Mouse (Mus musculus): ENCODE measurements around the gene Plcxd1. TPM values are rescaled to one million over a fixed set of nuclear protein-coding genes. Genes with fewer than 3 reads are reported as not detected.
"Not testable (repeated sequence)": the region's sequence is repeated elsewhere in the genome, so short reads cannot be mapped to it uniquely, and the experiment has no call there.

The Plcxd1 gene
- total RNA-seq, 2 experiments from 2014 or later, result 9.6 to 12.8 TPM

GRCm38 (mm10) chr5:110106140-110106871 is 6.5 kb downstream of the Plcxd1 start:
- DNase-seq (ENCODE audit: low spot score in 2 of 2), result peak in 1 of 2 experiments; percentile 26
- intact Hi-C loops (cut with DNase I), result no loop called here

- peak; percentile 28 to 35 for DNase-seq (ENCODE audit: low spot score in 2 of 2)
- intact Hi-C loops (cut with DNase I), result loop anchor here (1.0 kb wide), 1 partner anchor 550 kb away; no protein-coding TSS in a partner anchor
Measured at GRCm38 (mm10) chr5:110106901-110107564, 7.3 kb downstream of the Plcxd1 start.

GRCm38 (mm10) chr5:110107581-110108304 is 8.0 kb downstream of the Plcxd1 start, which contains the start of gene Gtpbp6:
Gene Gtpbp6 (minus strand): TSS chr5:110108197.
- intact Hi-C loops (cut with DNase I), result loop anchor here (1.0 kb wide), 1 partner anchor 550 kb away; no protein-coding TSS in a partner anchor
- DNase-seq (ENCODE audit: low spot score in 2 of 2), result peak; percentile 92 to 98

- DNase-seq (ENCODE audit: low spot score in 2 of 2), result no peak
- intact Hi-C loops (cut with DNase I), result no loop called here
Measured at GRCm38 (mm10) chr5:110108305-110108628, 8.5 kb downstream of the Plcxd1 start.

- peak; percentile 93 to 96 for DNase-seq (ENCODE audit: low spot score in 2 of 2)
- intact Hi-C loops (cut with DNase I), result loop anchor here (1.0 kb wide), 1 partner anchor 25 kb away; the partner anchor contains the start of gene Chfr
Measured at GRCm38 (mm10) chr5:110109991-110110441, 10.2 kb downstream of the Plcxd1 start, which contains the start of gene Zfp605. Gene Zfp605 (plus strand): TSS chr5:110110092.

GRCm38 (mm10) chr5:110122380-110122779 is 22.6 kb downstream of the Plcxd1 start:
- DNase-seq (ENCODE audit: low spot score in 2 of 2); intact Hi-C loops (cut with DNase I): not testable (repeated sequence)

GRCm38 (mm10) chr5:110135293-110136086 is 35.7 kb downstream of the Plcxd1 start, which contains the start of gene Chfr:
Gene Chfr (plus strand): TSS chr5:110135842.
- peak; percentile 100 for DNase-seq (ENCODE audit: low spot score in 2 of 2)
- intact Hi-C loops (cut with DNase I), result loop anchor here (1.0 kb wide), 1 partner anchor 25 kb away; the partner anchor contains the start of gene Zfp605

GRCm38 (mm10) chr5:110136087-110136464 is 36.3 kb downstream of the Plcxd1 start:
- intact Hi-C loops (cut with DNase I), result no loop called here
- no peak for DNase-seq (ENCODE audit: low spot score in 2 of 2)

GRCm38 (mm10) chr5:110137816-110138215 is 38.0 kb downstream of the Plcxd1 start:
- intact Hi-C loops (cut with DNase I), result no loop called here
- DNase-seq (ENCODE audit: low spot score in 2 of 2), result no peak

GRCm38 (mm10) chr5:110139325-110139724 is 39.6 kb downstream of the Plcxd1 start:
- intact Hi-C loops (cut with DNase I), result no loop called here
- no peak for DNase-seq (ENCODE audit: low spot score in 2 of 2)

- DNase-seq (ENCODE audit: low spot score in 2 of 2), result no peak
- intact Hi-C loops (cut with DNase I), result no loop called here
Measured at GRCm38 (mm10) chr5:110140424-110140823, 40.7 kb downstream of the Plcxd1 start.

- intact Hi-C loops (cut with DNase I), result no loop called here
- no peak for DNase-seq (ENCODE audit: low spot score in 2 of 2)
Measured at GRCm38 (mm10) chr5:110142309-110142708, 42.5 kb downstream of the Plcxd1 start.

GRCm38 (mm10) chr5:110143007-110143406 is 43.2 kb downstream of the Plcxd1 start:
- no peak for DNase-seq (ENCODE audit: low spot score in 2 of 2)
- intact Hi-C loops (cut with DNase I), result no loop called here

Other genes starting within 250 kb of the Plcxd1 start
- 10 to 100 TPM; 31.5 to 37.3 TPM for gene Gm15446, start 176.6 kb upstream of the Plcxd1 start, total RNA-seq (2021)
- 10 to 100 TPM; 44.6 to 56.6 TPM for gene Zfp932, start 103.4 kb upstream of the Plcxd1 start, total RNA-seq (2021)
- 10 to 100 TPM in 1 of 2 experiments, 1 to 10 TPM in 1; 8.1 to 10.3 TPM for gene Gm17655, start 27.5 kb upstream of the Plcxd1 start, total RNA-seq (2021)
- gene Gm35315, start 5.5 kb upstream of the Plcxd1 start, total RNA-seq (2021), result under 1 TPM; 0.25 to 0.53 TPM
- gene Gtpbp6, start 8.2 kb downstream of the Plcxd1 start, total RNA-seq (2021), result 10 to 100 TPM; 80.5 to 95.6 TPM
- 10 to 100 TPM; 17.4 to 18.6 TPM for gene Zfp605, start 10.1 kb downstream of the Plcxd1 start, total RNA-seq (2021)
- 10 to 100 TPM; 51.3 to 54.7 TPM for gene Chfr, start 35.9 kb downstream of the Plcxd1 start, total RNA-seq (2021)
- gene Golga3, start 76.7 kb downstream of the Plcxd1 start, total RNA-seq (2021), result 10 to 100 TPM; 42.3 to 44.4 TPM
- gene Ankle2, start 131.0 kb downstream of the Plcxd1 start, total RNA-seq (2021), result 10 to 100 TPM; 37.5 to 46.0 TPM
- gene Pgam5, start 169.9 kb downstream of the Plcxd1 start, total RNA-seq (2021), result 10 to 100 TPM; 60.0 to 65.1 TPM
- 1 to 10 TPM; 8.0 to 8.1 TPM for gene Pxmp2, start 186.2 kb downstream of the Plcxd1 start, total RNA-seq (2021)
- gene Pole, start 186.3 kb downstream of the Plcxd1 start, total RNA-seq (2021), result 1 to 10 TPM; 1.3 TPM
- gene P2rx2, start 243.2 kb downstream of the Plcxd1 start, total RNA-seq (2021), result under 1 TPM in 1 of 2 experiments, not detected in 1; 0.23 TPM
- not detected for gene Lrcol1, start 244.8 kb downstream of the Plcxd1 start, total RNA-seq (2021)

All from left cerebral cortex, postnatal 25 days (tissue).